Mouse (Mus musculus) ES-Bruce4 (cell line): ENCODE results near the gene Gnas.

Experiments
- CTCF ChIP-seq: IDR thresholded peaks from one replicate; pipeline ENCODE4 v1.8.1; 2011; ENCODE audit warnings: low read depth, low read length
- EP300 ChIP-seq: IDR thresholded peaks from 2 replicates; pipeline ENCODE4 v1.6.1; 2011; ENCODE audit warnings: low read depth, low read length; ENCODE audit not compliant: insufficient read depth
- POLR2A ChIP-seq: IDR thresholded peaks from one replicate; pipeline ENCODE4 v1.8.1; 2011; ENCODE audit warnings: low read length; ENCODE audit not compliant: insufficient read depth

DNA sequence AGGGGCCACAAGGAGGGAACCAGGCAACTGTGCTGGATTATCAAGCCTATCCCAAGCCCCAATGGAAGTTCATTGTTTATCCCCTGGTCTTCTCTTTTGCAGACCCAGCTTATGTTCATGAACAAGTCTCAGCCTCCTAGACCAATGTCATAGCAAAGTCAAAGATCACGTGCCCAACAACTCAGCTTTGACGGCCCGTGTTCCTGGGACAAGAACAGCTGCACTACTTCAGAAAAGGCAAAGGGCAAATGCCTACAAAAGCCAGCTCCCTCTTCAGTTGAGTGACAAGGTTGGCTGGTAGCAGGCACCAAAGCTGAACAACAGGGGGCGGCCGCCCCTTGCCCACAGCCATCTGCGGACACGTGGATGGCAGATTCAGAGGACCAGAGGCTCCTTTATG lies 13.7 kb upstream of the Gnas start:
- TF ChIP-seq POLR2A (no peak), CTCF (no peak), EP300 (no peak)
